Mouse (Mus musculus): ENCODE measurements around the gene Rbm19. TPM values are rescaled to one million over a fixed set of nuclear protein-coding genes. Genes with fewer than 3 reads are reported as not detected.

Rbm19 gene
- total and polyA plus RNA-seq, 2 experiments from 2014 or later: 10.2 to 20.8 TPM

- Histone ChIP-seq H3K36me3 (replicated peaks; ENCODE audit: control insufficient read depth, insufficient read depth, low read length) (0 out of 2 replicates have a peak, but pooled peaks cover 16% of the 10 kb centered on the region), H3K27ac (ENCODE audit: low read depth) (no peak overlapping the region), H3K4me2 (ENCODE audit: low read depth, low read length) (no peak overlapping the region), H3K4me1 (ENCODE audit: control insufficient read depth, insufficient read depth) (no peaks in the 10 kb centered on the region), H3K4me3 (ENCODE audit: low read depth, low read length) (no peak overlapping the region), H3K9me3 (replicated peaks; ENCODE audit: control insufficient read depth, low read length) (no peaks in the 10 kb centered on the region), H3K9ac (replicated peaks; ENCODE audit: low read depth, low read length) (no peak overlapping the region), H3K27me3 (ENCODE audit: control insufficient read depth, insufficient read depth, low read length) (no peaks in the 10 kb centered on the region)
- no peak for ATAC-seq (ENCODE audit: insufficient read depth, low read depth)
- WGBS: 74% methylated on average over 8 of the region's 8 CpGs
- DNase-seq (ENCODE audit: low spot score): no peak
- TF ChIP-seq CTCF (IDR thresholded peaks at IDR 0.05; ENCODE audit: low read depth): no peak
- TF ChIP-seq EP300 (IDR thresholded peaks at IDR 0.05; ENCODE audit: low read depth): no peak
Measured at GRCm38 (mm10) chr5:120183321-120183720, 67.1 kb downstream of the Rbm19 start.

- no peak for TF ChIP-seq CTCF (IDR thresholded peaks at IDR 0.05; ENCODE audit: low read depth)
- no peak for TF ChIP-seq EP300 (IDR thresholded peaks at IDR 0.05; ENCODE audit: low read depth)
- 62% methylated on average over 7 of the region's 7 CpGs for WGBS
- Histone ChIP-seq H3K27ac (ENCODE audit: low read depth) (no peak overlapping the region), H3K9ac (replicated peaks; ENCODE audit: low read depth, low read length) (no peak overlapping the region), H3K9me3 (replicated peaks; ENCODE audit: control insufficient read depth, low read length) (no peaks in the 10 kb centered on the region), H3K36me3 (replicated peaks; ENCODE audit: control insufficient read depth, insufficient read depth, low read length) (0 out of 2 replicates have a peak, but pooled peaks cover 16% of the 10 kb centered on the region), H3K4me2 (ENCODE audit: low read depth, low read length) (no peak overlapping the region), H3K4me3 (ENCODE audit: low read depth, low read length) (no peak overlapping the region), H3K27me3 (ENCODE audit: control insufficient read depth, insufficient read depth, low read length) (no peaks in the 10 kb centered on the region), H3K4me1 (ENCODE audit: control insufficient read depth, insufficient read depth) (no peaks in the 10 kb centered on the region)
- no peak for DNase-seq (ENCODE audit: low spot score)
- no peak for ATAC-seq (ENCODE audit: insufficient read depth, low read depth)
Measured at GRCm38 (mm10) chr5:120183790-120184189, 67.5 kb downstream of the Rbm19 start.

GRCm38 (mm10) chr5:120185949-120186348 lies 69.7 kb downstream of the Rbm19 start:
- Histone ChIP-seq H3K9me3 (replicated peaks; ENCODE audit: control insufficient read depth, low read length) (no peaks in the 10 kb centered on the region), H3K36me3 (replicated peaks; ENCODE audit: control insufficient read depth, insufficient read depth, low read length) (0 out of 2 replicates have a peak, but pooled peaks cover 7% of the 10 kb centered on the region), H3K4me2 (ENCODE audit: low read depth, low read length) (no peak overlapping the region), H3K4me1 (ENCODE audit: control insufficient read depth, insufficient read depth) (no peaks in the 10 kb centered on the region), H3K27ac (ENCODE audit: low read depth) (no peak overlapping the region), H3K4me3 (ENCODE audit: low read depth, low read length) (no peak overlapping the region), H3K27me3 (ENCODE audit: control insufficient read depth, insufficient read depth, low read length) (no peaks in the 10 kb centered on the region), H3K9ac (replicated peaks; ENCODE audit: low read depth, low read length) (no peak overlapping the region)
- DNase-seq (ENCODE audit: low spot score) (no peak), ATAC-seq (ENCODE audit: insufficient read depth, low read depth) (no peak)
- no peak for TF ChIP-seq CTCF (IDR thresholded peaks at IDR 0.05; ENCODE audit: low read depth)
- TF ChIP-seq EP300 (IDR thresholded peaks at IDR 0.05; ENCODE audit: low read depth): no peak
- WGBS: 85% methylated on average over 10 of the region's 10 CpGs

DNA sequence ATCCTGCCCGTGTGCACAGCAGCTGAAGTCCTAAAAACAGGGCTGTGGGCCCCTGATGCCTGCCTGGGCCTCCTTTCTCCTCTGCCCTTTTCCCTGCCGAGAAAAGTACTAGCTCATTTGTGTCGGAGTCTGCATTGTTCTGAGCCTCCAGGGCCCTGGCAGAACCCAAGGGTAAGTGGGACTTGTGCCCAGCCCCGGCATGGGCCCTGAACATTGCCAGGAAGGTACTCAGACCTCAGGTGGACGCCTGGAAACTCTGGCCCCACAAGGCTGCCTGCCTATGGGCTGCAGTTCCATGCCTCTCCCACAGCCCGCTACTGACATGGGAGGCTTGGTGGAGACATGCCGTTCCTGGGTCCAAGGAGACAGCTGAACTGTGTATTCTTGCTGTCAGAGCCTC lies 72.3 kb downstream of the Rbm19 start:
- TF ChIP-seq CTCF (IDR thresholded peaks at IDR 0.05; ENCODE audit: low read depth) (no peak), EP300 (IDR thresholded peaks at IDR 0.05; ENCODE audit: low read depth) (no peak)
- H3K9ac ChIP-seq (replicated peaks; ENCODE audit: low read depth, low read length): no peak overlapping the region
- H3K4me2 ChIP-seq (ENCODE audit: low read depth, low read length): no peak overlapping the region
- no peaks in the 10 kb centered on the region for H3K9me3 ChIP-seq (replicated peaks; ENCODE audit: control insufficient read depth, low read length)
- H3K4me3 ChIP-seq (ENCODE audit: low read depth, low read length): no peak overlapping the region
- H3K4me1 ChIP-seq (ENCODE audit: control insufficient read depth, insufficient read depth): no peaks in the 10 kb centered on the region
- H3K27ac ChIP-seq (ENCODE audit: low read depth): no peak overlapping the region
- ATAC-seq (ENCODE audit: insufficient read depth, low read depth) (no peak), DNase-seq (ENCODE audit: low spot score) (no peak)
- 64% methylated on average over 7 of the region's 7 CpGs for WGBS
- H3K27me3 ChIP-seq (ENCODE audit: control insufficient read depth, insufficient read depth, low read length): no peaks in the 10 kb centered on the region
- H3K36me3 ChIP-seq (replicated peaks; ENCODE audit: control insufficient read depth, insufficient read depth, low read length): 0 out of 2 replicates have a peak, but pooled peaks cover 10% of the 10 kb centered on the region

- H3K4me3 ChIP-seq (ENCODE audit: low read depth, low read length): no peak overlapping the region
Measured at GRCm38 (mm10) chr5:120190001-120190582, 73.8 kb downstream of the Rbm19 start.

DNA sequence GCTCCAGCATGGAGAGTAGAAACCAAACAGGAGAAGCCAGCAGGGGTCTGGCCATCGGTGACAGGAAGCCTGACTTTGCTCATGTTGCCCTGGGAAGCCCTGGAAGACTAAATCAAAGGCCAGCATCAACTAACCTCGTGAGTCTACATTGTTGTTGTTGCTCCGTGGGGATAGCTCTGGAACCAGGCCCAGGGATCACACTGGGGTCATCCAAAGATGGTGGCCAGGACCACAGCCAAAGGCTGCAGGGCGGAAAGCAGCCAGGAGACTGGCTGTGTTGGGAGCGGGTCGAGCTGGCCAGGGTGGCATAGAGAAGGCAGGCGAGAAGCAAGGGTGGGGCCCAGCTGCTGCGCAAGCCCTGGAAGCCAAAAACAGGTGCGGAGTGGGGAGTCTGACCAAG lies 75.4 kb downstream of the Rbm19 start:
- Histone ChIP-seq H3K9me3 (replicated peaks; ENCODE audit: control insufficient read depth, low read length) (no peaks in the 10 kb centered on the region), H3K27ac (ENCODE audit: low read depth) (no peak overlapping the region), H3K9ac (replicated peaks; ENCODE audit: low read depth, low read length) (no peak overlapping the region), H3K4me3 (ENCODE audit: low read depth, low read length) (no peak overlapping the region), H3K4me2 (ENCODE audit: low read depth, low read length) (no peak overlapping the region), H3K4me1 (ENCODE audit: control insufficient read depth, insufficient read depth) (no peaks in the 10 kb centered on the region), H3K36me3 (replicated peaks; ENCODE audit: control insufficient read depth, insufficient read depth, low read length) (0 out of 2 replicates have a peak, but pooled peaks cover 8% of the 10 kb centered on the region), H3K27me3 (ENCODE audit: control insufficient read depth, insufficient read depth, low read length) (no peaks in the 10 kb centered on the region)
- no peak for DNase-seq (ENCODE audit: low spot score)
- ATAC-seq (ENCODE audit: insufficient read depth, low read depth): no peak
- WGBS: 76% methylated on average over 9 of the region's 9 CpGs
- no peak for TF ChIP-seq EP300 (IDR thresholded peaks at IDR 0.05; ENCODE audit: low read depth)
- TF ChIP-seq CTCF (IDR thresholded peaks at IDR 0.05; ENCODE audit: low read depth): no peak

More at GRCm38 (mm10) chr5:120190001-120190582, 73.8 kb downstream of the Rbm19 start:
- Histone ChIP-seq H3K36me3 (replicated peaks; ENCODE audit: control insufficient read depth, insufficient read depth, low read length) (0 out of 2 replicates have a peak, but pooled peaks cover 10% of the 10 kb centered on the region), H3K27ac (ENCODE audit: low read depth) (no peak overlapping the region), H3K27me3 (ENCODE audit: control insufficient read depth, insufficient read depth, low read length) (no peaks in the 10 kb centered on the region), H3K9me3 (replicated peaks; ENCODE audit: control insufficient read depth, low read length) (no peaks in the 10 kb centered on the region), H3K4me2 (ENCODE audit: low read depth, low read length) (no peak overlapping the region), H3K4me1 (ENCODE audit: control insufficient read depth, insufficient read depth) (no peaks in the 10 kb centered on the region), H3K9ac (replicated peaks; ENCODE audit: low read depth, low read length) (no peak overlapping the region)
- 85% methylated on average over 14 of the region's 14 CpGs for WGBS
- TF ChIP-seq CTCF (IDR thresholded peaks at IDR 0.05; ENCODE audit: low read depth) (no peak), EP300 (IDR thresholded peaks at IDR 0.05; ENCODE audit: low read depth) (no peak)
- DNase-seq (ENCODE audit: low spot score) (no peak), ATAC-seq (ENCODE audit: insufficient read depth, low read depth) (no peak)

All from heart, postnatal 0 days (tissue).